Mouse (Mus musculus) limb, embryonic 10.5 days (tissue): ENCODE results near the gene Creb3l2. TPM values are rescaled to one million over a fixed set of nuclear protein-coding genes. Genes with fewer than 3 reads are reported as not detected.

Experiments used
- DNase-seq: peaks from one replicate; pipeline ENCODE4 v3.0.0-alpha.2; 2017; ENCODE audit warnings: low spot score
- H3K27ac ChIP-seq: fragments of 300-500 bp; sonication (generic); 2 replicates; pipeline ENCODE4 v1.5.1; 2016; ENCODE audit warnings: mild to moderate bottlenecking
- H3K27me3 ChIP-seq: fragments of 300-500 bp; sonication (generic); 2 replicates; pipeline ENCODE4 v1.6.1; 2016; ENCODE audit warnings: low read depth, mild to moderate bottlenecking; ENCODE audit not compliant: poor library complexity, severe bottlenecking
- H3K36me3 ChIP-seq: fragments of 300-500 bp; sonication (generic); 2 replicates; pipeline ENCODE4 v1.6.1; 2016; ENCODE audit warnings: mild to moderate bottlenecking, moderate library complexity
- H3K4me1 ChIP-seq: fragments of 300-500 bp; sonication (generic); 2 replicates; pipeline ENCODE4 v1.6.1; 2016
- H3K4me3 ChIP-seq: fragments of 300-500 bp; sonication (generic); 2 replicates; pipeline ENCODE4 v1.5.1; 2016; ENCODE audit warnings: mild to moderate bottlenecking, moderate library complexity
- H3K9me3 ChIP-seq: fragments of 300-500 bp; sonication (generic); replicated peaks from 2 replicates; pipeline ENCODE4 v1.6.1; 2016; ENCODE audit warnings: mild to moderate bottlenecking
- WGBS: fragments of 180-500 bp; shearing (Covaris S2); methylation state at CpG from one replicate; pipeline ENCODE4 v1.1.7; 2016; 5-methylcytosine and 5-hydroxymethylcytosine counted together
- polyA plus RNA-seq: library from polyadenylated mRNA; unstranded; fragments of >200 nt; fragmentation: Nextera tagmentation; extraction: Ambion mirVana; gene quantifications from 2 replicates; pipeline ENCODE4 v1.2.1, GENCODE M21; 2016

Gene Creb3l2
- polyA plus RNA-seq, 1 experiment from 2014 or later = 17.2 TPM

- 78% methylated on average over 11 of the region's 11 CpGs for WGBS
- H3K27me3 ChIP-seq = no peaks in the 10 kb centered on the region
- peaks cover 44% of the 10 kb centered on the region for H3K4me1 ChIP-seq
- 0 out of 2 replicates have a peak overlapping the region, but pooled peaks have one; percentile 8 for H3K27ac ChIP-seq
- no peaks in the 10 kb centered on the region for H3K9me3 ChIP-seq
- DNase-seq = no peak
- H3K36me3 ChIP-seq = 0 out of 2 replicates have a peak, but pooled peaks cover 3% of the 10 kb centered on the region
- no peak overlapping the region for H3K4me3 ChIP-seq
These were observed 41.0 kb downstream of the Creb3l2 start for GRCm38 (mm10) chr6:37400866-37401525.

- WGBS = 66% methylated on average over 4 of the region's 4 CpGs
- Histone ChIP-seq H3K4me1 (peaks cover 44% of the 10 kb centered on the region), H3K27me3 (no peaks in the 10 kb centered on the region), H3K36me3 (0 out of 2 replicates have a peak, but pooled peaks cover 5% of the 10 kb centered on the region), H3K9me3 (no peaks in the 10 kb centered on the region), H3K4me3 (no peak overlapping the region), H3K27ac (no peak overlapping the region)
- no peak for DNase-seq
These were observed 41.8 kb downstream of the Creb3l2 start for GRCm38 (mm10) chr6:37400167-37400566.

- Histone ChIP-seq H3K4me1 (peaks cover 38% of the 10 kb centered on the region), H3K27me3 (no peaks in the 10 kb centered on the region), H3K27ac (no peak overlapping the region), H3K36me3 (0 out of 2 replicates have a peak, but pooled peaks cover 5% of the 10 kb centered on the region), H3K4me3 (no peak overlapping the region), H3K9me3 (no peaks in the 10 kb centered on the region)
- WGBS = 46% methylated on average over 10 of the region's 10 CpGs
- DNase-seq = no peak
These were observed 43.0 kb downstream of the Creb3l2 start for GRCm38 (mm10) chr6:37398943-37399342.

GRCm38 (mm10) chr6:37397973-37398372 is 44.0 kb downstream of the Creb3l2 start:
- no peak overlapping the region for H3K27ac ChIP-seq
- 81% methylated on average over 9 of the region's 9 CpGs for WGBS
- H3K27me3 ChIP-seq = no peaks in the 10 kb centered on the region
- DNase-seq = no peak
- no peak overlapping the region for H3K4me3 ChIP-seq
- no peaks in the 10 kb centered on the region for H3K9me3 ChIP-seq
- 0 out of 2 replicates have a peak, but pooled peaks cover 5% of the 10 kb centered on the region for H3K36me3 ChIP-seq
- H3K4me1 ChIP-seq = peaks cover 42% of the 10 kb centered on the region

GRCm38 (mm10) chr6:37397254-37397653 is 44.7 kb downstream of the Creb3l2 start:
- Histone ChIP-seq H3K27me3 (no peaks in the 10 kb centered on the region), H3K27ac (no peak overlapping the region), H3K9me3 (no peaks in the 10 kb centered on the region), H3K4me1 (peaks cover 42% of the 10 kb centered on the region), H3K36me3 (0 out of 2 replicates have a peak, but pooled peaks cover 5% of the 10 kb centered on the region), H3K4me3 (no peak overlapping the region)
- DNase-seq = no peak
- 90% methylated on average over 4 of the region's 4 CpGs for WGBS

GRCm38 (mm10) chr6:37396127-37396526 is 45.8 kb downstream of the Creb3l2 start:
- H3K36me3 ChIP-seq = 0 out of 2 replicates have a peak, but pooled peaks cover 5% of the 10 kb centered on the region

GRCm38 (mm10) chr6:37393263-37393662 is 48.7 kb downstream of the Creb3l2 start:
- Histone ChIP-seq H3K4me1 (peaks cover 16% of the 10 kb centered on the region; the same call in 1 of the 2 replicates), H3K27ac (peak overlapping the region; percentile 53; the same call in 1 of the 2 replicates), H3K36me3 (0 out of 2 replicates have a peak, but pooled peaks cover 5% of the 10 kb centered on the region), H3K4me3 (no peak overlapping the region), H3K27me3 (no peaks in the 10 kb centered on the region), H3K9me3 (no peaks in the 10 kb centered on the region)
- 44% methylated on average over 6 of the region's 6 CpGs for WGBS
- no peak for DNase-seq

More at GRCm38 (mm10) chr6:37396127-37396526, 45.8 kb downstream of the Creb3l2 start:
- 90% methylated on average over 4 of the region's 4 CpGs for WGBS
- no peaks in the 10 kb centered on the region for H3K27me3 ChIP-seq
- H3K27ac ChIP-seq = no peak overlapping the region
- H3K4me3 ChIP-seq = no peak overlapping the region
- DNase-seq = no peak
- no peaks in the 10 kb centered on the region for H3K9me3 ChIP-seq
- peaks cover 34% of the 10 kb centered on the region for H3K4me1 ChIP-seq

- 0 out of 2 replicates have a peak, but pooled peaks cover 5% of the 10 kb centered on the region for H3K36me3 ChIP-seq
- H3K9me3 ChIP-seq = no peaks in the 10 kb centered on the region
- H3K27me3 ChIP-seq = no peaks in the 10 kb centered on the region
- 93% methylated on average over 6 of the region's 6 CpGs for WGBS
- DNase-seq = no peak
- no peak overlapping the region for H3K4me3 ChIP-seq
- H3K27ac ChIP-seq = peak overlapping the region; percentile 53; the same call in 1 of the 2 replicates
- H3K4me1 ChIP-seq = peaks cover 16% of the 10 kb centered on the region; the same call in 1 of the 2 replicates
These were observed 49.7 kb downstream of the Creb3l2 start for GRCm38 (mm10) chr6:37392262-37392661.

- Histone ChIP-seq H3K4me1 (peaks cover 16% of the 10 kb centered on the region; the same call in 1 of the 2 replicates), H3K4me3 (no peak overlapping the region), H3K36me3 (0 out of 2 replicates have a peak, but pooled peaks cover 5% of the 10 kb centered on the region), H3K9me3 (no peaks in the 10 kb centered on the region), H3K27ac (no peak overlapping the region; the same call in 1 of the 2 replicates), H3K27me3 (no peaks in the 10 kb centered on the region)
- WGBS = 89% methylated on average over 7 of the region's 7 CpGs
- DNase-seq = no peak
These were observed 50.6 kb downstream of the Creb3l2 start for GRCm38 (mm10) chr6:37391313-37391712.

- H3K36me3 ChIP-seq = no peaks in the 10 kb centered on the region
- H3K4me3 ChIP-seq = no peak overlapping the region
- no peak overlapping the region for H3K27ac ChIP-seq
- H3K4me1 ChIP-seq = peaks cover 15% of the 10 kb centered on the region; the same call in 1 of the 2 replicates
- DNase-seq = no peak
- WGBS = 72% methylated on average over 8 of the region's 8 CpGs
- H3K27me3 ChIP-seq = no peaks in the 10 kb centered on the region
- no peaks in the 10 kb centered on the region for H3K9me3 ChIP-seq
These were observed 53.0 kb downstream of the Creb3l2 start for GRCm38 (mm10) chr6:37388960-37389359.

GRCm38 (mm10) chr6:37388501-37388900 is 53.4 kb downstream of the Creb3l2 start:
- Histone ChIP-seq H3K9me3 (no peaks in the 10 kb centered on the region), H3K27ac (no peak overlapping the region), H3K4me1 (peaks cover 10% of the 10 kb centered on the region; the same call in 1 of the 2 replicates), H3K36me3 (no peaks in the 10 kb centered on the region), H3K4me3 (no peak overlapping the region), H3K27me3 (no peaks in the 10 kb centered on the region)
- no peak for DNase-seq
- WGBS = 81% methylated on average over 6 of the region's 6 CpGs

GRCm38 (mm10) chr6:37387281-37387680 is 54.7 kb downstream of the Creb3l2 start:
- H3K27ac ChIP-seq = no peak overlapping the region
- 85% methylated on average over 4 of the region's 4 CpGs for WGBS
- no peaks in the 10 kb centered on the region for H3K36me3 ChIP-seq
- no peaks in the 10 kb centered on the region for H3K9me3 ChIP-seq
- no peak overlapping the region for H3K4me3 ChIP-seq
- H3K27me3 ChIP-seq = no peaks in the 10 kb centered on the region
- H3K4me1 ChIP-seq = peaks cover 4% of the 10 kb centered on the region; the same call in 1 of the 2 replicates
- DNase-seq = no peak

GRCm38 (mm10) chr6:37385602-37386285 is 56.2 kb downstream of the Creb3l2 start:
- Histone ChIP-seq H3K4me3 (no peak overlapping the region), H3K4me1 (no peaks in the 10 kb centered on the region), H3K27me3 (no peaks in the 10 kb centered on the region), H3K27ac (no peak overlapping the region), H3K9me3 (no peaks in the 10 kb centered on the region), H3K36me3 (no peaks in the 10 kb centered on the region)
- no peak for DNase-seq
- 85% methylated on average over 2 of the region's 2 CpGs for WGBS
